Mouse (Mus musculus) cerebellum, adult 2 months (tissue): Measurements from ENCODE around the gene Gm49510. TPM values are rescaled to one million over a fixed set of nuclear protein-coding genes. Genes with fewer than 3 reads are reported as not detected.

ENCODE experiments used
- DNase-seq, 2 experiments: peaks; one replicate each; pipeline ENCODE4 v3.0.0; 2021
- H3K27ac ChIP-seq: fragments of 200-500 bp; 2 replicates; pipeline ENCODE4 v1.5.1; 2012; ENCODE audit warnings: low read length, control low read depth, inconsistent platforms; ENCODE audit not compliant: insufficient read depth
- H3K27me3 ChIP-seq: fragments of 200-500 bp; 2 replicates; pipeline ENCODE4 v1.6.1; 2012; ENCODE audit warnings: inconsistent platforms, mild to moderate bottlenecking, low read length, moderate library complexity; ENCODE audit not compliant: control insufficient read depth, insufficient read depth
- H3K4me1 ChIP-seq: fragments of 200-500 bp; 2 replicates; pipeline ENCODE4 v1.6.1; 2011; ENCODE audit warnings: low read length; ENCODE audit not compliant: control insufficient read depth, insufficient read depth
- H3K4me3 ChIP-seq: fragments of 200-500 bp; replicated peaks from 2 replicates; pipeline ENCODE3; 2011; ENCODE audit warnings: mild to moderate bottlenecking, low read depth, low read length, control low read depth; ENCODE audit not compliant: insufficient read depth
- CTCF ChIP-seq: fragments of 200-500 bp; IDR thresholded peaks from 2 replicates; pipeline ENCODE4 v1.5.1; 2011; ENCODE audit warnings: low read depth, mild to moderate bottlenecking, control low read depth, low read length, moderate library complexity, borderline replicate concordance; ENCODE audit not compliant: insufficient read depth
- POLR2A ChIP-seq: fragments of 200-500 bp; IDR thresholded peaks from 2 replicates; pipeline ENCODE4 v1.6.1; 2011; ENCODE audit warnings: low read length, control low read depth, borderline replicate concordance; ENCODE audit not compliant: insufficient read depth
- WGBS: fragments of 180-500 bp; shearing (Covaris S2); methylation state at CpG from one replicate; pipeline ENCODE4 v1.1.7; 2018; 5-methylcytosine and 5-hydroxymethylcytosine counted together
- polyA plus RNA-seq: library from polyadenylated mRNA; depleted of rRNA; stranded (reverse); fragments of >200 nt; gene quantifications from 2 replicates; pipeline ENCODE4 v1.2.3, GENCODE M21; 2012; rRNA removed

Gm49510 gene
- polyA plus RNA-seq, 1 experiment = 0.10 TPM

- peak; percentile 83 to 84 for DNase-seq
- peak; percentile 86 for TF ChIP-seq CTCF
- TF ChIP-seq POLR2A = peak; percentile 62; the same call in 1 of the 2 replicates
- WGBS = 24% methylated on average over 2 of the region's 2 CpGs
- Histone ChIP-seq H3K27me3 (no peaks in the 10 kb centered on the region), H3K4me1 (peaks cover 9% of the 10 kb centered on the region), H3K4me3 (no peak overlapping the region), H3K27ac (peak overlapping the region; percentile 52; the same call in 1 of the 2 replicates)
These were observed 63.4 kb downstream of the Gm49510 start for GRCm38 (mm10) chr15:78962885-78963284.

Other genes with a start within 250 kb of the Gm49510 start
- 18.0 and 20.6 TPM in 2 replicates for gene Elfn2, start 180.9 kb upstream of the Gm49510 start, polyA plus RNA-seq
- 3.8 and 4.4 TPM in 2 replicates for gene Mfng, start 126.2 kb upstream of the Gm49510 start, polyA plus RNA-seq
- 7.1 and 8.2 TPM in 2 replicates for gene Card10, start 96.6 kb upstream of the Gm49510 start, polyA plus RNA-seq
- 73.2 and 77.3 TPM in 2 replicates for gene Cdc42ep1, start 57.0 kb upstream of the Gm49510 start, polyA plus RNA-seq
- gene Lgals2, start 44.1 kb upstream of the Gm49510 start, polyA plus RNA-seq = 0.87 and 1.2 TPM in 2 replicates
- 80.8 and 82.5 TPM in 2 replicates for gene Gga1, start 22.5 kb upstream of the Gm49510 start, polyA plus RNA-seq
- 25.8 and 28.2 TPM in 2 replicates for gene Sh3bp1, start 101 bp downstream of the Gm49510 start, polyA plus RNA-seq
- 204 and 211 TPM in 2 replicates for gene Pdxp, start 14.3 kb downstream of the Gm49510 start, polyA plus RNA-seq
- gene Lgals1, start 27.1 kb downstream of the Gm49510 start, polyA plus RNA-seq = 64.7 and 71.7 TPM in 2 replicates
- 30.7 and 34.4 TPM in 2 replicates for gene Nol12, start 35.3 kb downstream of the Gm49510 start, polyA plus RNA-seq
- 35.3 and 39.4 TPM in 2 replicates for gene Triobp, start 48.1 kb downstream of the Gm49510 start, polyA plus RNA-seq
- gene H1f0, start 128.8 kb downstream of the Gm49510 start, polyA plus RNA-seq = 197 and 242 TPM in 2 replicates
- 0.11 and 0.26 TPM in 2 replicates for gene Galr3, start 142.2 kb downstream of the Gm49510 start, polyA plus RNA-seq
- gene Ankrd54, start 163.2 kb downstream of the Gm49510 start, polyA plus RNA-seq = 40.7 and 42.8 TPM in 2 replicates
- 88.1 and 93.0 TPM in 2 replicates for gene Eif3l, start 175.5 kb downstream of the Gm49510 start, polyA plus RNA-seq
- 35.9 and 37.0 TPM in 2 replicates for gene Micall1, start 209.2 kb downstream of the Gm49510 start, polyA plus RNA-seq
- gene Polr2f, start 241.3 kb downstream of the Gm49510 start, polyA plus RNA-seq = 107 and 110 TPM in 2 replicates
- 6.7 and 10.8 TPM in 2 replicates for gene 1700088E04Rik, start 241.6 kb downstream of the Gm49510 start, polyA plus RNA-seq